In genomic region chr3:115848686-115849480, GRCm38 (mm10) we compare ENCODE assay signal across 12 mouse cellular contexts.
"Had no signal": no experiment of that assay in that cellular context is flagged by ENCODE, and none has a peak within 500 bp of the region (broad histone marks: within the 10 kb centered on the region; RNA-seq: fewer than 3 reads in every experiment).

No protein-coding gene starts in this region.

- H3K9me3 ChIP-seq: liver, embryonic 13.5 days; midbrain, embryonic 10.5 days; midbrain, embryonic 13.5 days had no signal

- H3K27ac ChIP-seq: layer of hippocampus, adult 2 months; liver, embryonic 13.5 days; midbrain, embryonic 10.5 days; midbrain, embryonic 13.5 days had no signal

- H3K36me3 ChIP-seq: liver, embryonic 13.5 days; midbrain, embryonic 10.5 days; midbrain, embryonic 13.5 days had no signal

- H3K4me3 ChIP-seq: layer of hippocampus, adult 2 months; liver, embryonic 13.5 days; midbrain, embryonic 10.5 days; midbrain, embryonic 13.5 days had no signal

- DNase-seq: kidney, adult 8-10 months; kidney, postnatal 25 days; layer of hippocampus, adult 9-11 months; liver, embryonic 13.5 days; lung, adult 2 months; lung, postnatal 14 days; lung, postnatal 4 days; thymus, adult 18-20 months; thymus, postnatal 4 days had no signal

- H3K27me3 ChIP-seq: liver, embryonic 13.5 days; midbrain, embryonic 13.5 days had no signal

- H3K4me1 ChIP-seq: liver, embryonic 13.5 days had no signal
